16 mouse cellular contexts compared by ENCODE assay signal in the genomic region with DNA sequence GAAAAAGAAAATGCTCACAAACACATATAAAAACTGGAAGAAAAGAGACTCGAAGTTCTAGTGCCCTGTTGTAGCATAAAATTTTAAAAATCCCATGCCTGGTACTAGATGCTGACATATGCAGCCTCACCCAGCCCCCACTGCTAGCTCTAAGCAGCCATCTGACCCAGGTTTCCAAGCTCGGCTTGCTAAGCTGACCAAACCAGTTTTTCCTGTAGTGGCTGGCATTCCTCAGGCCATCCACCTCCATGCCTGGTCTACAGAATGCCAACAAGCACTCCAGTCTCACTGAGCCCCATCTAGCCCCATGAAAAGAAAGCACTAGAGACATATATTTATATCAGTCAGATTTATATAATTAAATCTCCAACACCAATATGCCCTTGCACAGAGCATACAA.
DNase-seq lines count a peak whose midpoint lies in the region; ATAC-seq and TF ChIP-seq lines count a peak whose summit lies in the region.
"Had no signal": no experiment of that assay in that cellular context is flagged by ENCODE, and none has a peak within 500 bp of the region (broad histone marks: within the 10 kb centered on the region; RNA-seq: fewer than 3 reads in every experiment).

No protein-coding gene starts in this region.

- no peak overlapping the region for H3K9ac ChIP-seq in lung, embryonic 15.5 days
- H3K9ac ChIP-seq: embryonic facial prominence, embryonic 15.5 days; heart, embryonic 13.5 days; hindbrain, embryonic 15.5 days; liver, embryonic 13.5 days; midbrain, embryonic 12.5 days; neural tube, embryonic 13.5 days had no signal

- TF ChIP-seq CTCF in gastrocnemius, adult 2 months (IDR thresholded peaks at IDR 0.05): no peak

- H3K27me3 ChIP-seq in lung, embryonic 15.5 days: no peaks in the 10 kb centered on the region
- H3K27me3 ChIP-seq: embryonic facial prominence, embryonic 15.5 days; heart, embryonic 13.5 days; hindbrain, embryonic 15.5 days; liver, embryonic 13.5 days; midbrain, embryonic 12.5 days; neural tube, embryonic 13.5 days; Patski had no signal

- H3K4me2 ChIP-seq in lung, embryonic 15.5 days: no peak overlapping the region
- H3K4me2 ChIP-seq: embryonic facial prominence, embryonic 15.5 days; heart, embryonic 13.5 days; hindbrain, embryonic 15.5 days; liver, embryonic 13.5 days; midbrain, embryonic 12.5 days; neural tube, embryonic 13.5 days had no signal

- H3K4me3 ChIP-seq in lung, embryonic 15.5 days: no peak overlapping the region
- no peak overlapping the region for H3K4me3 ChIP-seq in gastrocnemius, adult 2 months
- H3K4me3 ChIP-seq: embryonic facial prominence, embryonic 15.5 days; heart, embryonic 13.5 days; hindbrain, embryonic 15.5 days; liver, embryonic 13.5 days; midbrain, embryonic 12.5 days; neural tube, embryonic 13.5 days had no signal

- no peaks in the 10 kb centered on the region for H3K9me3 ChIP-seq in lung, embryonic 15.5 days
- H3K9me3 ChIP-seq: embryonic facial prominence, embryonic 15.5 days; heart, embryonic 13.5 days; hindbrain, embryonic 15.5 days; liver, embryonic 13.5 days; midbrain, embryonic 12.5 days; neural tube, embryonic 13.5 days had no signal

- peak overlapping the region; percentile 41; the same call in 1 of the 2 replicates for H3K27ac ChIP-seq in lung, embryonic 15.5 days
- H3K27ac ChIP-seq in gastrocnemius, adult 2 months: no peak overlapping the region
- H3K27ac ChIP-seq: embryonic facial prominence, embryonic 15.5 days; heart, embryonic 13.5 days; hindbrain, embryonic 15.5 days; liver, embryonic 13.5 days; midbrain, embryonic 12.5 days; neural tube, embryonic 13.5 days had no signal

- DNase-seq in urinary bladder, postnatal 25 days (ENCODE audit: low spot score): peak; percentile 39
- DNase-seq in urinary bladder, postnatal 4 days (ENCODE audit: low spot score in 2 of 2): no peak
- peak; percentile 74 for DNase-seq in kidney, adult 9 months
- no peak for DNase-seq in gastrocnemius, adult 2 months
- DNase-seq in left cerebral cortex, adult 11 months (ENCODE audit: low spot score): no peak
- DNase-seq in gastrocnemius, postnatal 4 days (ENCODE audit: low spot score in 2 of 2): no peak
- DNase-seq: adrenal gland, adult 8-10 months; liver, embryonic 13.5 days had no signal

- no peaks in the 10 kb centered on the region for H3K36me3 ChIP-seq in lung, embryonic 15.5 days
- H3K36me3 ChIP-seq: embryonic facial prominence, embryonic 15.5 days; heart, embryonic 13.5 days; hindbrain, embryonic 15.5 days; liver, embryonic 13.5 days; midbrain, embryonic 12.5 days; neural tube, embryonic 13.5 days had no signal

- 19% methylated on average over 2 of the region's 2 CpGs for WGBS in lung, embryonic 15.5 days

- intact Hi-C loops in gastrocnemius, adult 2 months (cut with DNase I): no loop called here

- no peaks in the 10 kb centered on the region for H3K4me1 ChIP-seq in lung, embryonic 15.5 days
- H3K4me1 ChIP-seq: embryonic facial prominence, embryonic 15.5 days; heart, embryonic 13.5 days; hindbrain, embryonic 15.5 days; liver, embryonic 13.5 days; midbrain, embryonic 12.5 days; neural tube, embryonic 13.5 days had no signal

- peak; percentile 96 for ATAC-seq in lung, embryonic 15.5 days (ENCODE audit: borderline replicate concordance, extremely low read depth, low FRiP score, low TSS enrichment)
- no peak for ATAC-seq in erythroblast, adult 5-6 weeks (replicated peaks; ENCODE audit: low FRiP score, poor library complexity, severe bottlenecking)
- ATAC-seq: Patski had no signal

Comparison
In these comparisons a context has a peak if more than half of its experiments do, and no peak if none do; other contexts are left out.
1. DNase-seq: peak in urinary bladder, postnatal 25 days (single experiment) and kidney, adult 9 months (single experiment); none in urinary bladder, postnatal 4 days (0 of 2), gastrocnemius, adult 2 months (single experiment), left cerebral cortex, adult 11 months (single experiment) and gastrocnemius, postnatal 4 days (0 of 2).